Mouse (Mus musculus): ENCODE results near the gene Mgme1. TPM values are rescaled to one million over a fixed set of nuclear protein-coding genes. Genes with fewer than 3 reads are reported as not detected.

Mgme1 gene
- total and polyA plus RNA-seq, 2 experiments from 2014 or later = 4.3 to 5.6 TPM

- no peak overlapping the region for H3K27ac ChIP-seq (ENCODE audit: low read depth, low read length)
- H3K9ac ChIP-seq (replicated peaks; ENCODE audit: low read length, poor library complexity, severe bottlenecking) = no peak overlapping the region
- WGBS = 82% methylated on average over 3 of the region's 3 CpGs
- no peak for TF ChIP-seq CTCF (IDR thresholded peaks at IDR 0.05)
- DNase-seq (ENCODE audit: low spot score) (no peak), ATAC-seq (ENCODE audit: low FRiP score) (no peak)
- no peak overlapping the region for H3K4me2 ChIP-seq (ENCODE audit: low read depth, low read length, poor library complexity, severe bottlenecking)
- H3K36me3 ChIP-seq (ENCODE audit: insufficient read depth, low read length) = peaks cover 14% of the 10 kb centered on the region
- H3K4me1 ChIP-seq (ENCODE audit: insufficient read depth, low read length) = no peaks in the 10 kb centered on the region
- H3K9me3 ChIP-seq (ENCODE audit: low read length) = no peaks in the 10 kb centered on the region
- H3K4me3 ChIP-seq (ENCODE audit: low read depth, low read length) = no peak overlapping the region
- H3K27me3 ChIP-seq (ENCODE audit: insufficient read depth, low read length) = no peaks in the 10 kb centered on the region
These were observed 11.0 kb downstream of the Mgme1 start for GRCm38 (mm10) chr2:144281417-144281816.

GRCm38 (mm10) chr2:144290321-144290720 lies 19.9 kb downstream of the Mgme1 start:
- no peaks in the 10 kb centered on the region for H3K36me3 ChIP-seq (ENCODE audit: insufficient read depth, low read length)
- H3K27me3 ChIP-seq (ENCODE audit: insufficient read depth, low read length) = no peaks in the 10 kb centered on the region
- H3K4me3 ChIP-seq (ENCODE audit: low read depth, low read length) = no peak overlapping the region
- 93% methylated on average over 7 of the region's 7 CpGs for WGBS
- H3K4me2 ChIP-seq (ENCODE audit: low read depth, low read length, poor library complexity, severe bottlenecking) = no peak overlapping the region
- DNase-seq (ENCODE audit: low spot score) (no peak), ATAC-seq (ENCODE audit: low FRiP score) (no peak)
- H3K9ac ChIP-seq (replicated peaks; ENCODE audit: low read length, poor library complexity, severe bottlenecking) = no peak overlapping the region
- H3K9me3 ChIP-seq (ENCODE audit: low read length) = no peaks in the 10 kb centered on the region
- no peaks in the 10 kb centered on the region for H3K4me1 ChIP-seq (ENCODE audit: insufficient read depth, low read length)
- no peak for TF ChIP-seq CTCF (IDR thresholded peaks at IDR 0.05)
- no peak overlapping the region for H3K27ac ChIP-seq (ENCODE audit: low read depth, low read length)

- no peak for DNase-seq (ENCODE audit: low spot score)
- Histone ChIP-seq H3K27me3 (ENCODE audit: insufficient read depth, low read length) (no peaks in the 10 kb centered on the region), H3K36me3 (ENCODE audit: insufficient read depth, low read length) (no peaks in the 10 kb centered on the region), H3K9me3 (ENCODE audit: low read length) (no peaks in the 10 kb centered on the region), H3K9ac (replicated peaks; ENCODE audit: low read length, poor library complexity, severe bottlenecking) (no peak overlapping the region), H3K4me2 (ENCODE audit: low read depth, low read length, poor library complexity, severe bottlenecking) (no peak overlapping the region), H3K4me1 (ENCODE audit: insufficient read depth, low read length) (no peaks in the 10 kb centered on the region), H3K4me3 (ENCODE audit: low read depth, low read length) (no peak overlapping the region), H3K27ac (ENCODE audit: low read depth, low read length) (no peak overlapping the region)
- 90% methylated on average over 11 of the region's 11 CpGs for whole genome bisulfite sequencing
- no peak for ATAC-seq (ENCODE audit: low FRiP score)
- no peak for TF ChIP-seq CTCF (IDR thresholded peaks at IDR 0.05)
These were observed 21.3 kb downstream of the Mgme1 start for GRCm38 (mm10) chr2:144291600-144292305.

GRCm38 (mm10) chr2:144295145-144295735 lies 24.8 kb downstream of the Mgme1 start:
- Histone ChIP-seq H3K9ac (replicated peaks; ENCODE audit: low read length, poor library complexity, severe bottlenecking) (no peak overlapping the region), H3K4me3 (ENCODE audit: low read depth, low read length) (no peak overlapping the region), H3K4me1 (ENCODE audit: insufficient read depth, low read length) (no peaks in the 10 kb centered on the region), H3K27ac (ENCODE audit: low read depth, low read length) (no peak overlapping the region), H3K36me3 (ENCODE audit: insufficient read depth, low read length) (no peaks in the 10 kb centered on the region), H3K27me3 (ENCODE audit: insufficient read depth, low read length) (no peaks in the 10 kb centered on the region), H3K9me3 (ENCODE audit: low read length) (no peaks in the 10 kb centered on the region), H3K4me2 (ENCODE audit: low read depth, low read length, poor library complexity, severe bottlenecking) (no peak overlapping the region)
- ATAC-seq (ENCODE audit: low FRiP score) (no peak), DNase-seq (ENCODE audit: low spot score) (no peak)
- TF ChIP-seq CTCF (IDR thresholded peaks at IDR 0.05) = no peak
- 69% methylated on average over 9 of the region's 9 CpGs for WGBS

GRCm38 (mm10) chr2:144299749-144300669 lies 29.5 kb downstream of the Mgme1 start:
- Histone ChIP-seq H3K36me3 (ENCODE audit: insufficient read depth, low read length) (no peaks in the 10 kb centered on the region), H3K4me1 (ENCODE audit: insufficient read depth, low read length) (no peaks in the 10 kb centered on the region), H3K27me3 (ENCODE audit: insufficient read depth, low read length) (no peaks in the 10 kb centered on the region), H3K9ac (replicated peaks; ENCODE audit: low read length, poor library complexity, severe bottlenecking) (no peak overlapping the region), H3K4me2 (ENCODE audit: low read depth, low read length, poor library complexity, severe bottlenecking) (no peak overlapping the region), H3K9me3 (ENCODE audit: low read length) (no peaks in the 10 kb centered on the region), H3K27ac (ENCODE audit: low read depth, low read length) (no peak overlapping the region), H3K4me3 (ENCODE audit: low read depth, low read length) (no peak overlapping the region)
- 79% methylated on average over 9 of the region's 9 CpGs for WGBS
- no peak for TF ChIP-seq CTCF (IDR thresholded peaks at IDR 0.05)
- DNase-seq (ENCODE audit: low spot score) (no peak), ATAC-seq (ENCODE audit: low FRiP score) (no peak)
